Mouse (Mus musculus) gastrocnemius, postnatal 36 days (tissue): Measurements from ENCODE around the gene Ms4a7. TPM values are rescaled to one million over a fixed set of nuclear protein-coding genes. Genes with fewer than 3 reads are reported as not detected.

Source experiments
- DNase-seq, 2 experiments: peaks; one replicate each; pipeline ENCODE4 v3.0.0; 2022
- intact Hi-C: fragments of 180-260 bp; cut with DNase I; formaldehyde crosslinking; loops from one replicate; pipeline ENCODE4 v1.15.1; 2025
- total RNA-seq, 2 experiments: library from RNA; stranded (reverse); gene quantifications; 2 replicates each; pipeline ENCODE4 v1.2.3; 2021

The Ms4a7 gene
- total RNA-seq, 2 experiments from 2014 or later, result 0.25 to 0.33 TPM

- intact Hi-C loops, result no loop called here
- no peak for DNase-seq
These were observed 59.5 kb downstream of the Ms4a7 start for GRCm38 (mm10) chr19:11276431-11276830.

Other genes starting within 250 kb of the Ms4a7 start
- gene 1700017D01Rik, start 205.3 kb downstream of the Ms4a7 start, total RNA-seq, result not detected
- gene 1700025F22Rik, start 170.8 kb downstream of the Ms4a7 start, total RNA-seq, result not detected
- not detected for gene Ms4a13, start 139.4 kb downstream of the Ms4a7 start, total RNA-seq
- gene Ms4a12, start 103.7 kb downstream of the Ms4a7 start, total RNA-seq, result not detected
- gene Ms4a1, start 69.9 kb downstream of the Ms4a7 start, total RNA-seq, result not detected
- gene Ms4a5, start 52.3 kb downstream of the Ms4a7 start, total RNA-seq, result not detected
- gene Ms4a14, start 21.7 kb downstream of the Ms4a7 start, total RNA-seq, result under 1 TPM in 1 of 2 experiments, not detected in 1; 0.05 TPM
- 1 to 10 TPM; 2.0 to 3.5 TPM for gene Ms4a4a, start 39.4 kb upstream of the Ms4a7 start, total RNA-seq
- under 1 TPM in 1 of 2 experiments, not detected in 1; 0.35 TPM for gene Ms4a4c, start 68.6 kb upstream of the Ms4a7 start, total RNA-seq
- gene Ms4a4b, start 107.4 kb upstream of the Ms4a7 start, total RNA-seq, result not detected
- gene Ms4a6c, start 133.2 kb upstream of the Ms4a7 start, total RNA-seq, result 1 to 10 TPM; 1.3 to 2.3 TPM
- gene Gm8369, start 149.8 kb upstream of the Ms4a7 start, total RNA-seq, result under 1 TPM in 1 of 2 experiments, not detected in 1; 0.39 TPM
- 1 to 10 TPM; 1.8 to 2.2 TPM for gene Ms4a6b, start 180.4 kb upstream of the Ms4a7 start, total RNA-seq
- gene Ms4a4d, start 200.7 kb upstream of the Ms4a7 start, total RNA-seq, result 1 to 10 TPM; 4.0 to 4.6 TPM